Mouse (Mus musculus) layer of hippocampus, postnatal 36 days (tissue): Measurements from ENCODE around the gene Polr1a. TPM values are rescaled to one million over a fixed set of nuclear protein-coding genes. Genes with fewer than 3 reads are reported as not detected.

Source experiments
- DNase-seq, 2 experiments: peaks; one replicate each; pipeline ENCODE4 v3.0.0; 2022
- total RNA-seq, 2 experiments: library from RNA; stranded (reverse); gene quantifications; 2 replicates each; pipeline ENCODE4 v1.2.3; 2021

The Polr1a gene
- total RNA-seq, 2 experiments from 2014 or later = 31.0 to 33.2 TPM

- DNase-seq = no peak
These were observed 92.4 kb downstream of the Polr1a start for GRCm38 (mm10) chr6:72001220-72001777.

GRCm38 (mm10) chr6:72007411-72008212, 98.8 kb downstream of the Polr1a start:
- DNase-seq = no peak

GRCm38 (mm10) chr6:72008213-72008655, 99.4 kb downstream of the Polr1a start:
- no peak for DNase-seq

DNA sequence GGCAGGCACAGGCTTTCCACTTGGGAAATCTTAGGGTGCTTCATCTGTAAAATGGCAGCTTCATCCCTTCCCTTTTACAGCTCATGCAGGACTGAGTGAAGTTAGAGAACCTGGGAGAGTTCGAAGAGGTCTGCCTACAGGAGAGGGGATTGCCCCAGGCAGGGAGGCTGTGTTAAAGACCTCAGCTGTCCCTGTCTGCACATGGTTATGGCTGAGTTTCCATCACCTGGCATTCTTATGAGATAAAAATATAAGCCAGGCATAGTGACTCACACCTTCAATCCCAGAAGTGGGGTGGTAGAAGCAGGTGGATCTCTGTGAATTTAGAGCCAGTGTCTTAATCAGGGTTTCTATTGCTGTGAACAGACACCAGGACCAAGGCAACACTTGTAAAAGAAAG, 100.6 kb downstream of the Polr1a start:
- no peak for DNase-seq

DNA sequence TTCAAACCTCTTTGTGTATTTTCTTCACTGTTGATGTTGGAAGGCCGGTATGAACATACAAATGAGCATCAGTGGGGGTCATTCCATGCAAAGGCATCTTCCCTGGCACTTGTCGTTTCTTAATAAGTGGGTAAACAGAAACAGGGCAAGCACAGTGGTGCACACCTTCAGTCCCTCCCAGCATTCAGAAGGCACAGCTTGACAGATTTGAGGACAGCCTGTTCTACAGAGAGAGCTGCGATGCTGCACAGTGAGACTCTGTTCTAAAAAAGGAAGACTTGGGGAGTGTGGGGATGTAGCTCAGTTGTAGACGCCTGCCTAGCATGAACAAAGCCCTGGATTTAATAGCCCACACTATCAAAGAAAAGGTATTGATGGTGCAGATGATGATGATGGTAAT, 105.2 kb downstream of the Polr1a start:
- DNase-seq = no peak

DNA sequence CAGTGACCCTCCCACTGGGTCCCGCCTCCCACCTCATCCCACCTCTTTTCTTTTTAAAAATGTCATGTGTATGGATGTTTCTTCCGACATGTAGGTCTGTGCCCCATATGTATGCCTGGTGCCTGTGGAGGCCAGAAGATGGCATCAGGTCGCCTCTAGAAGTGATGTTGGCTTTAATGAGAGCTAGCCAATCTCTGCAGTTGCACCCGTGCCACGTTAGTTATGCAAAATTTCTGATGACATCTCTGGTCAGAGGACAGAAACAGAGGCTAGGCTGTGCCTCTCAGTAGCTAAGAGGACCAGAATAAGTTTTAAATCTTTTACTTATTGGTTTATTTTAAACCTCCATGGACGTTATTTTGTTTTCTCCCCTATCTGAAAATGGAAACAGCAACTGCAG, 109.2 kb downstream of the Polr1a start:
- no peak for DNase-seq

- no peak for DNase-seq
These were observed 116.6 kb downstream of the Polr1a start for GRCm38 (mm10) chr6:72025497-72025896.

GRCm38 (mm10) chr6:72028079-72028478, 119.2 kb downstream of the Polr1a start:
- DNase-seq = no peak

DNA sequence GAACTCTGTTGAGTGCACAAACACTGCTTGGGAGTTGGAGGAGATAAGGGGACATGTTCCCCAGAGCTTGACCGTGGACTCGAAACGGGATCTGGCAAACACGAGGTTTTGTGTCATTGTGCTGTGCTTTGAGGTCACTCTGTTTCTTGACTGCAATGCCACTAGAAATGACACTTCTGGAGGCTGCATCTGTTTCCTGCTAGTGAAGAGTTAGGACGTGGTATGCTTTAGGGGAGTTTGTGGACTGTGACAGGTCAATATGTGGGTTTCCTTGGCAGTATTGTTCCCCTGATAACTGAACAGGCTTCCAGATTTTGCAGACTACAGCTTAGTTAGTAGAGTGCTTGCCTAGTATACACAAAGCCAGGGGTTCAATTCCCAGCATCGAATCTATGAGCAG, 120.8 kb downstream of the Polr1a start:
- no peak for DNase-seq

Other genes starting within 250 kb of the Polr1a start
- gene Reep1, start 201.5 kb upstream of the Polr1a start, total RNA-seq = 10 to 100 TPM; 72.9 to 75.7 TPM
- 10 to 100 TPM; 32.7 to 33.7 TPM for gene Mrpl35, start 82.1 kb upstream of the Polr1a start, total RNA-seq
- gene Immt, start 77.7 kb upstream of the Polr1a start, total RNA-seq = 100 to 1,000 TPM; 135 to 145 TPM
- 10 to 100 TPM; 68.3 to 73.7 TPM for gene Ptcd3, start 303 bp upstream of the Polr1a start, total RNA-seq
- gene St3gal5, start 188.5 kb downstream of the Polr1a start, total RNA-seq = 10 to 100 TPM; 97.7 to 99.5 TPM